Mouse (Mus musculus): ENCODE results near the gene Hes3. TPM values are rescaled to one million over a fixed set of nuclear protein-coding genes. Genes with fewer than 3 reads are reported as not detected.

Hes3 gene
- polyA plus RNA-seq, 1 experiment, result not detected

DNA sequence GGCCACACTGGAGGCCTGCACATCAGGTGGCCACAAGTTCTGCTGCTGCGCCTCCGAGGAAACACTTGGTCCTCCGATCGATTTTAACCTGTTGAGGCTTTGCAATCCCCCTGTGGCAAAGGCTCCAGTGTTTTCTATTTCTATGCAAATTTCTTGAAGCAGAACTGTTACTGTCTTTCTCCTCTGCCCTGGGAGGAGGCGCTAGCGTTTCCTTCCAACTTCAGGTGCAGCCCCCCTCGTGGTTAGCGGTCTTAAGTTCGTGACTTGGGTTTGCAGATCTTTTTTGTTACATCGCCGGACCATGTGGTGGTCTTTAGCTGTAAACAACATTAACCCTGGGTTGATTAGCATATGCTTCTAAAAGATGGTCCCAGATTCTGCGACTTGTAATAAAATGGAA lies 42.1 kb upstream of the Hes3 start:
- Histone ChIP-seq H3K27ac (ENCODE audit: insufficient read depth, low read length) (no peak overlapping the region), H3K36me3 (ENCODE audit: control insufficient read depth, insufficient read depth, low read length, poor library complexity, severe bottlenecking) (peaks cover 53% of the 10 kb centered on the region), H3K27me3 (ENCODE audit: control insufficient read depth, insufficient read depth, low read length, poor library complexity, severe bottlenecking) (no peaks in the 10 kb centered on the region), H3K9me3 (replicated peaks; ENCODE audit: control insufficient read depth, insufficient read depth, low read length, poor library complexity, severe bottlenecking) (no peaks in the 10 kb centered on the region), H3K9ac (ENCODE audit: low read depth, poor library complexity, severe bottlenecking) (no peak overlapping the region), H3K4me1 (ENCODE audit: control insufficient read depth, insufficient read depth, low read length) (peaks cover 8% of the 10 kb centered on the region), H3K4me3 (ENCODE audit: low read depth, low read length) (no peak overlapping the region)
- TF ChIP-seq EP300 (IDR thresholded peaks at IDR 0.05; ENCODE audit: insufficient read depth, low read depth, low read length) (no peak), POLR2A (IDR thresholded peaks at IDR 0.05; ENCODE audit: insufficient read depth, low read length) (no peak), CTCF (IDR thresholded peaks at IDR 0.05; ENCODE audit: low read depth, low read length) (no peak)

GRCm38 (mm10) chr4:152332952-152333351 lies 41.5 kb upstream of the Hes3 start:
- TF ChIP-seq CTCF (IDR thresholded peaks at IDR 0.05; ENCODE audit: low read depth, low read length), result peak; percentile 100
- no peak for TF ChIP-seq EP300 (IDR thresholded peaks at IDR 0.05; ENCODE audit: insufficient read depth, low read depth, low read length)
- H3K4me1 ChIP-seq (ENCODE audit: control insufficient read depth, insufficient read depth, low read length), result peaks cover 8% of the 10 kb centered on the region
- H3K9ac ChIP-seq (ENCODE audit: low read depth, poor library complexity, severe bottlenecking), result no peak overlapping the region
- 0 out of 2 replicates have a peak overlapping the region, but pooled peaks have one; percentile 16 for H3K27ac ChIP-seq (ENCODE audit: insufficient read depth, low read length)
- H3K27me3 ChIP-seq (ENCODE audit: control insufficient read depth, insufficient read depth, low read length, poor library complexity, severe bottlenecking), result no peaks in the 10 kb centered on the region
- no peaks in the 10 kb centered on the region for H3K9me3 ChIP-seq (replicated peaks; ENCODE audit: control insufficient read depth, insufficient read depth, low read length, poor library complexity, severe bottlenecking)
- peaks cover 56% of the 10 kb centered on the region for H3K36me3 ChIP-seq (ENCODE audit: control insufficient read depth, insufficient read depth, low read length, poor library complexity, severe bottlenecking)
- no peak overlapping the region for H3K4me3 ChIP-seq (ENCODE audit: low read depth, low read length)

DNA sequence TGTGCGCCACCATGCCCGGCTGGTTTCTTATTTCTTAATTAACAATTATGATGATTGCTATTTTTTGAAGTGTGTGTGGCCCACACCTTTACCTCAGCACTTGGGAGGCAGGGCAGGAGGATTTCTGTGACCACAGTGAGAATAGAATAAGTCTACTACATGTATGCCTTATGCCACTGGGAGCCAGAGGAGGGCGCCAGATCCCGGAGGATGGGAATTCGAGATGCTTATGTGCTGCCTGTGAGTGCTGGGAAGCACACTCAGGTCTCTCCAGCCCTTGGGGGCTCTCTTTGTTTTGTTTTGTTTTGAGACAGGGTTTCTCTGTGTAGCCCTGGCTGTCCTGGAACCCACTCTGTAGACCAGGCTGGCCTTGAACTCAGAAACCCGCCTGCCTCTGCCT lies 37.2 kb upstream of the Hes3 start:
- H3K9ac ChIP-seq (ENCODE audit: low read depth, poor library complexity, severe bottlenecking), result peak overlapping the region; percentile 30
- peaks cover 8% of the 10 kb centered on the region for H3K4me1 ChIP-seq (ENCODE audit: control insufficient read depth, insufficient read depth, low read length)
- no peaks in the 10 kb centered on the region for H3K9me3 ChIP-seq (replicated peaks; ENCODE audit: control insufficient read depth, insufficient read depth, low read length, poor library complexity, severe bottlenecking)
- H3K4me3 ChIP-seq (ENCODE audit: low read depth, low read length), result no peak overlapping the region
- no peaks in the 10 kb centered on the region for H3K27me3 ChIP-seq (ENCODE audit: control insufficient read depth, insufficient read depth, low read length, poor library complexity, severe bottlenecking)
- no peak overlapping the region for H3K27ac ChIP-seq (ENCODE audit: insufficient read depth, low read length)
- TF ChIP-seq CTCF (IDR thresholded peaks at IDR 0.05; ENCODE audit: low read depth, low read length) (peak; percentile 79), EP300 (IDR thresholded peaks at IDR 0.05; ENCODE audit: insufficient read depth, low read depth, low read length) (no peak)
- peaks cover 58% of the 10 kb centered on the region for H3K36me3 ChIP-seq (ENCODE audit: control insufficient read depth, insufficient read depth, low read length, poor library complexity, severe bottlenecking)

GRCm38 (mm10) chr4:152326543-152326942 lies 35.1 kb upstream of the Hes3 start:
- H3K27ac ChIP-seq (ENCODE audit: insufficient read depth, low read length), result peak overlapping the region; percentile 40
- no peaks in the 10 kb centered on the region for H3K27me3 ChIP-seq (ENCODE audit: control insufficient read depth, insufficient read depth, low read length, poor library complexity, severe bottlenecking)

GRCm38 (mm10) chr4:152325574-152326411 lies 34.3 kb upstream of the Hes3 start, which contains the start of gene Rpl22:
Gene Rpl22, plus strand, starts transcription at chr4:152325742.
- Histone ChIP-seq H3K9me3 (replicated peaks; ENCODE audit: control insufficient read depth, insufficient read depth, low read length, poor library complexity, severe bottlenecking) (no peaks in the 10 kb centered on the region), H3K36me3 (ENCODE audit: control insufficient read depth, insufficient read depth, low read length, poor library complexity, severe bottlenecking) (peaks cover 32% of the 10 kb centered on the region), H3K27me3 (ENCODE audit: control insufficient read depth, insufficient read depth, low read length, poor library complexity, severe bottlenecking) (no peaks in the 10 kb centered on the region), H3K27ac (ENCODE audit: insufficient read depth, low read length) (peak within 1 kb of the TSS; percentile 74), H3K9ac (ENCODE audit: low read depth, poor library complexity, severe bottlenecking) (peak within 1 kb of the TSS; percentile 93), H3K4me3 (ENCODE audit: low read depth, low read length) (peak within 1 kb of the TSS; percentile 93), H3K4me1 (ENCODE audit: control insufficient read depth, insufficient read depth, low read length) (peaks cover 10% of the 10 kb centered on the region)
- TF ChIP-seq EP300 (IDR thresholded peaks at IDR 0.05; ENCODE audit: insufficient read depth, low read depth, low read length), result peak; percentile 88
- TF ChIP-seq CTCF (IDR thresholded peaks at IDR 0.05; ENCODE audit: low read depth, low read length), result no peak
- peak; percentile 7 for TF ChIP-seq POLR2A (IDR thresholded peaks at IDR 0.05; ENCODE audit: insufficient read depth, low read length)

More at GRCm38 (mm10) chr4:152326543-152326942, 35.1 kb upstream of the Hes3 start:
- Histone ChIP-seq H3K4me3 (ENCODE audit: low read depth, low read length) (peak overlapping the region; percentile 93), H3K9me3 (replicated peaks; ENCODE audit: control insufficient read depth, insufficient read depth, low read length, poor library complexity, severe bottlenecking) (no peaks in the 10 kb centered on the region), H3K4me1 (ENCODE audit: control insufficient read depth, insufficient read depth, low read length) (peaks cover 10% of the 10 kb centered on the region), H3K36me3 (ENCODE audit: control insufficient read depth, insufficient read depth, low read length, poor library complexity, severe bottlenecking) (peaks cover 39% of the 10 kb centered on the region), H3K9ac (ENCODE audit: low read depth, poor library complexity, severe bottlenecking) (peak overlapping the region; percentile 93)
- TF ChIP-seq CTCF (IDR thresholded peaks at IDR 0.05; ENCODE audit: low read depth, low read length) (no peak), EP300 (IDR thresholded peaks at IDR 0.05; ENCODE audit: insufficient read depth, low read depth, low read length) (no peak), POLR2A (IDR thresholded peaks at IDR 0.05; ENCODE audit: insufficient read depth, low read length) (no peak)
